Mouse (Mus musculus) v-Abl transformed pro-B cells (cell line): ENCODE results near the gene Ceacam18.

Experiments
- in situ Hi-C, 2 experiments: fragments of 400-800 bp; cut with MboI; formaldehyde crosslinking; loops; one replicate each; pipeline ENCODE4 v1.15.1; 2025; ENCODE audit not compliant: unreplicated experiment in 2 of 2

The Ceacam18 gene

DNA sequence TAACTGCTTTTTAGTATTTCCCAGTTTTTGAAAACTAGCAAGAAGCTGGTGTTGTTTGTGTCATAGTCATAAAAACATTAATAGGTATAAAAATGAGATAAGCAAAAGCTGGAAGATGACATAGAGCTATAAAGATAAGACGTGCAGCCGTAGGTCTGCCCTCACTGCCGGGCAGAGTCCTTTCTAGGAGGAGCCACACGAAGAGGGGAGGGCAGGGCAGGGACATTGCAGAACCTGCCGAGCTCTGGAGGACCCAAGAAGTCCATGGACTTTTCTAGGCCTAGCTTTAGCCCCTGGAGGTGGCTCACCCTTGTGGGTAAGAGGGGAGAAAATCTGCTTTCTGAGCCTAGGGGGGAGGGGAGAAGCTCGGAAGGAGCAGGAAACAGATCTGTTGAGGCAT, at the start of gene Ceacam18:
Ceacam18 (plus strand) TSS at position 208 of the 400 bp plus-strand sequence.
- in situ Hi-C loops: no loop called here

DNA sequence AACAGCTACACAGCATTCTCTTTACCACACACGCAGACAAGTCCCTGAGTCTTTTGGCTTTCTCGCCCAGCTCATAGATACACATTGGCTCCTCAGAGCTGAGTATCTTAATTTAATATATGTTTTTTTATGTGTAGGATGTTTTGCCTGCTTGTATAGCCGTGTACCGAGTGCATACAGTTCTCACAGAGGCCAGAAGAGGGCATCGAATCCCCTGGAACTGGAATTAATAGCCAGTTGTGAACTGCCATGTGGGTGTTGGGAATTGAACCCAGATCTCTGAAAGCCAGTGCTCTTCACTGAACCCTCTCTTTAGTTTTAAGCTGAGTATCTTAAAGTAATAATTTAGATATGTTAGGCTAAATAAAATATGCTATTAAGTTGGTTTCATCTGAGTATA, 49.7 kb upstream of the Ceacam18 start:
- in situ Hi-C loops: loop anchor here (5.0 to 10.0 kb wide), 3 partner anchors 62 to 300 kb away; partner anchors contain the start of gene Ctu1 (in 2 of the 2)

DNA sequence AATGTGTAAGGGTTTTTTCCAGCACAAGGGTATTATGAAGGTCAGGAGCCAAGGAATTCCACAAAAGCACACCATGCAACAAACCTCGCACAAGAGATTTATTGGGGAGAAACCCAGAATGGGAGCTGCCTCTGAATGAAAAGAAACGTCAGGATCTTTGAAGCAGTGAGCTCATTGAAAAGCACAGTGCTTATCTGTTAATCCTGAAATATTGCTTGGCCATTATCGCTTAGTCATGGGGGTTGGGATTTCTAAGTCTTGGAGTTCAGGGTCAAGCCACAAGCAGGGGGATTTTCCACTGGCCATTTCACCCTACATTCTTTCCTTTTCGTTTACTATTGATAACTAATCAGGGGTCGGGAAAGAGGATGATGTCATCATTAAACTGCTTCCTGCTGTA, 32.6 kb upstream of the Ceacam18 start:
- in situ Hi-C loops: no loop called here

DNA sequence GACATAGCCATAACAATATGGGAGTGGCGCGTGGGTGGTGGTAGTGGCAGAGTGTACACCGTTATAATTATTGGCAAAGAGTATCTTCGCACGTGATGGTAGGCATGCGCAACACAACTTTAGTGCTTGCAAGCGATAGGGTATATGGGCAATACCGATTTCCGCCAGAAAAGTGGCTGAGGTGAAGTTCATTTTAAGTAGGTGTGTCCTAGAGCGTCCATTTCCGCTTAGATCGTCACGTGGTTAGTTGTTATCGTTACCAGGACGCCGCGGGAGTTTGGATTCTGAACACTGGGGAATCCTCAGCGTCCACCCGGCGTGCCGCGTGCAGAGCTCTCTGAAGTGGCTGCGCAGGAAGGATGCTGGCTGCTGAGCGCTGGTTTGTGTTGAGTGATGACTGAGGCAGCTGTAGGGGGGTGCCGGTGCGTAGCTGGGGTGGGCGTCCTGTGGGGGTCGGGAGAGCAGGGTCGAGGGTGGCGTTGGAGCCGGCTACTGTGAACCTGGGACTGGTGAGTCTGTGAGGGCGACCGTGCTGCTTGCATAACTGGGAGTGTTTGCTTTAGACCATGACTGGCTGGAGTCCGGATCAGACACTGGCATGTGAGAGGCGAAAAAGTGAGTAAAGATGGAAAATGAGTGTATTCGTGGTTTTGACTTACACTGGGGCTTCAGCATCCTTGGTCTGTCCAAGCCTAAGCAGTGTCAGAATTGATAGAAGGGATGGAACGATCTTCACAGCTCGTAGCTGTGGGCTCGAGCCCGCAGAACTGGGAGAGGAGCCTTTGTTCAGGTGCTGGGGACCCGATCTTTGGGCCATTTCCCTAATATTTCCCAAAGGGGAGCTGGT, 27.4 kb upstream of the Ceacam18 start, which contains the start of gene Zfp819:
Zfp819 (plus strand) TSS at position 274 of the 847 bp plus-strand sequence.
- in situ Hi-C loops: no loop called here

DNA sequence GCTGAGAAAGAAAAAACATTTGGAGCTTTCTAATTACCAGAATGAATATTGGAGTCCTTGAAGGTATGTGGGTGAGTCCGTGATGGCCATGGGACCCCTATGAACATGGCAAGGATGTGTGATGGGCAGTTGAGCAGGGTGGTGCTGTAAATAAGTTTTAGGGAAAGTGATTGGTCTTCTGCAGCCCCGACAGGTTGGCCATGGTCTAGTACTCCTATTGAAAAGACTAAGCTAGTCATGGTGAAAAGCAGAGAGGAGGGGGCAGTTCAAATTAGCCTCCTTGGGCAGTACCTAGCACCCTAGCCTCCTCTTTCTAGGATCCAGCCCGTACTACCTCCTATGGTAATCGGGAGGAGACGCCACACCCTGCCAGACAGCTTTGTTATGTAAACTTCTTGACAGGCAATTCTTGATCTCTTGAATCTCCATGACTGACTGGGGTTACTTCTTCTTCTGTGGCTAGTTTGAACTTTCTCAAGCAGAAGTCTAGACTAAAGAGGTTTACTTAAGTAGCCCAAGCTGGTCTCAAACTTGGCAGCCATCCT, 26.7 kb upstream of the Ceacam18 start:
- in situ Hi-C loops: no loop called here

DNA sequence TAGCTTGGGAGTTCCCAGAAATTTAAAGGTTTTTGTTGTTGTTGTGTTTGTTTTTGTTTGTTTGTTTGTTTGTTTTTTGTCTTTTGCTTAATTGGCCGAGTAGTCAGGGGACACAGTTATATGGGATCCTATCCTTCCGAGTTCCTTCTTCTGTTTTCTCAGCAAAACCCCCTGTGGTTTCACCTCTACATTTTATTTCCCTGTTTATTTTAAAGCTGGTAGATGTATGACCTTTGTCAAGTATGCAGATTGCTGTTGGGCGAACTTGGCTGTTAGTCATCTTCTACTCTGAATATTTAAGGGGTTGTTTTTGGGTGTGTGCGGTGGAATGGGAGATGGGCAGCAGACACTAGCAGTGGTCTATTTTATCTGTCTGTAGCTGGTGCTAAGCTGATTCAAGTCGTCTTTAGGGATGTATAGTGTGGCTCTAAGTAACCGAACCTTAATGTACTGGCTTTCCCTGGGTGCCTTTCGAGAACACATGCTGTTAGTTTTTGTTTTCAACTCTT, 26.1 kb upstream of the Ceacam18 start:
- in situ Hi-C loops: no loop called here

DNA sequence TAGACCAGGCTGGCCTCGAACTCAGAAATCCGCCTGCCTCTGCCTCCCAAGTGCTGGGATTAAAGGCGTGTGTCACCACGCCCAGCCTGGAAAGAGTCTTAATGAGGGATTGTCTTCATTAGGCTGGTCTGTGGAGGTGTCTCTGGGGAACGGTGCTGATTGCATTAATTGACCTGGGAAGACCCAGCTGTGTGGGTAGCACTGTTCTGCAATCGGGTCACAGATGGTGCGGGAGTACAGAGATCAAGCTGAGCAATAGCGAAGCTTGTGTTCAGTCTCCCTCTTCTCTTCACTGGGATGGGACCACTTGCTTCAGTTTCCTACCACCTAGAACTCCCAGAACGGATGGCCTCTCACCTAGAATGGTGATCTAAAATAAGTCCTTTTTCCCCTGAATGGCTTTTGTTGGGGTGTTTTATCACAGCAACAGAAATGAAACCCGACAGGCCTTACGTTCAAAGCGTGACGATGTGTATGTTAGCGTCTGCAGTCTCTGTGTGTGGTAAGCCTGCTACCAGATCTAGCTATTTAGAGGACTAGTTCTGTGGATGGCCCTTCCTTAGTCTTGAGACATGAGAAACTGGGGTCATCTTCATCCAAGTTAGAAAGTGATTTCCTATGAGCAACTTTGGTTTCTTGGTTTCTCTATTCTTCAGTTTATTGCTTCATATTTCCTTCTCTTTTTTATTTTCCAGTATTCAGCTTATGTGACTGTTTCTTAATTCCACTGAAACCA, 20.5 kb upstream of the Ceacam18 start:
- in situ Hi-C loops: no loop called here

DNA sequence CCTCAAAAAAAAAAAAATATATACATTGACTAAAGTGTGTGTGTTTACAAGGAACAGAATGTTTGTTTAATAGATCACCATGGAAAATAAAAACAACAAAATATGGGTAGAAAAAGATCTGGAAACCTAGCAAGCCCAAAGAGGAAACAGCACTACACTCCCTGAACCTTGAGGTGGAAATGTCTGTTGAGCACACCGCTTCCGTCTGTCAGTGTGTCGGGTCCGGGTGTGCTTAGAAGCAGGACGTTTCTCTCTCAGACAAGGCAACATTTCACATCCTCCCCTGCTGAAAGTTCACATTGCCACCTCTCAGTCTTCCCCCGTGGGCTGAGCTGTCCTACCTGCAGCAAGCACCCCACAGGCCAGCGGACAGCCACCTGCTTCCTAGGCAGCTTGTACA, 11.6 kb upstream of the Ceacam18 start:
- in situ Hi-C loops: no loop called here

DNA sequence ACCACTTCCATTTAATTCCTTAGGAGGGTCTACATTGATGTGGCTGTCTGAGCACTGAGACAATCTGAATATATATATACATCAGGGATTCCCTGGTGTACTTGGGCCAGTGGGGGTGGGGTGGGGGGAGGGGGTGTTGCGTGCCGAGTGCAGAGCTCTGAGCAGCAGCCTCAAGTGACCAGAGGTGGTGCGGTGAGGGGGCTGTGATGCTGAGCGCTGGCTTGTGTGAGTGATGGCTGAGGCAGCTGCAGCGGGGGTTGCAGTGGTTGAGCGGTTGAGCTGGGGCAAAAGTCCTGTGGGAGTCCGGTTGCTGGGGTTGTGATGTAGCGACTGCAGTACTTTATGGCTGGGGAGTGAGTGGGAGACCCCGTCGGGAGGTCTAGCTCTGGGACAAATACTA, 10.7 kb upstream of the Ceacam18 start:
- in situ Hi-C loops: no loop called here

DNA sequence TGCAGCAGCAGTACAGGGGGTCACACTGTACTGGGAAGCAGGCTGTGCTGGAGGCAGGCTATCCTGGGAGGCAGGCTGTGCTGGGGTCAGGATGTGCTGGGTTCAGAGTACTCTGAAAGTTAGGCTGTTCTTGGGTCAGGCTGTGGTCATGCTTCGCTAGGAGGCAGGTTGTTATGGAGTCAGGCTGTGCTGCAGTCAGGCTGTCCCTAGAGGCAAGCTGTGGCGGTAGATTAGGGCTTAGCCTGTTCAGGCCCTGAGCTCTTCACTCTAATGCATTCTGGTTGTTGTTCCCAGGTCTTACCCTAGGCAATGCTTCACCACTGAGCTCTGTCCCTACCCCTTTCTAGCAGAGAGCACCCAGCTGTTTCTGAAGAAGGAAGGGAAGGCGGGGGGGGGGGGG, 9.4 kb upstream of the Ceacam18 start:
- in situ Hi-C loops: no loop called here

DNA sequence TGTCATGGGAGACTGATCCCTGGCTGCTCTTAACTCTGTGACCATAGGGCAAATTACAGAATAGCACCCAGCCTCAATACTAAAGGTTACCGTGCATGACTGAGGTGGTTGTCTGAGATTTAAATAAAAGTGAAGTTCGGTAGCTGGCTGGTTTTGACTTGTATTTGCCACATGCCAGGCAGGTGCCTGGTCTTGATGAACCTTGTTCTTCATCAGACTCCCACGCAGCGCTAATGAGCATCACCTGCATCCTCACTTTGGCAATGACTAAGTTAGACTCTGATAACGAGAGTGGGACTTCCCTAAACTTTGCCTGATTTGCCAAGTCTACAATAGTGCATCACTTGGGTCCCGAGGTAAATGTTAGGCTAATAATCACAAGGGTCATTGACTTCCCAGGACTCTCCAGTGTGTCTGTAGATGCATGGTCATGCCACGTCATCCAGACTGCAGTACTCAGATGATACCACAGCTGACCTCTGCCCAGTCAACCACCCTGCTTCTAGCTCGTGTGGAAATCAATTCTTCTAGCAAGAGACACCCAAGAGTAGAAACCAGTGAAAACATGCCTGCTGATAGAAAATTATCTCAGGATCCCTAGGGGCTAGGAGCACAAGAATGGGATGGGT, 8.6 kb upstream of the Ceacam18 start:
- in situ Hi-C loops: no loop called here

DNA sequence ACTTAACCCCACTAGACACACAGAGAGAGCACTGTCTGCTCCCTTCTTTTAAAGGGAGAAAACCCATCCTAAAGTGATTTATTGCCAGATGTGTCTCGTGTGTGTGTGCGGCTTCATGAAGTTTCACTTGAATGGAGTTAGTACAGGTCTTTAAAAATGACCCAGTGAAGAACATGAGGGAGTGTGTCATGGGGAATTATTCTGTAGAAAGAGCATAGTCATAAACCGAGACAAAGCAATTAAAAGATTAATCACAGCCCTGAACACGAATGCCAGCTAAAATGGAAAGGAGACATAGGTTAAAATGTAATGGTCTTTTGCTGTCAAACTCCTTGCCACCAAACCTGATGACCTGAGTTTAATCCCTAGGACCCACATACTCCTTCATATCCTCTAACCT, 567 bp upstream of the Ceacam18 start:
- in situ Hi-C loops: no loop called here

DNA sequence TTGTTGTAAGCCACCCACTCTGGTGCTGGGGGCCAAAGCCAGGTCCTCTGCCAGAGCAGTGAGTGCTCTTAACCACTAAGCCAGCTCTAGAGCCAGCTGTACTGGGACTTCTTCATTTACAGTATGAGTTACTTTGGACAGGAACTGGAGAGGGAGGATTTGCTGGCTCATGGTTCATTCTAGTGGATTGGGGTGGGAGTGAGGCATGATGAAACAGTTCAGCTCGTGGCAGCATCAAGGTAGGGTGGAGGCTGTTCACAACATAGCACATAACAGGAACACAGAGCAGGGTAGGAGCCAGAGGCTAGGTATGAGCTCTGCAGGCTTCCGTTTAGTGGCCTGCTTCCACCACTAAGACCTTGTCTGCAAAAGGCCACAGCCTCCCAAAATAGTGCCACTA, 1.7 kb downstream of the Ceacam18 start:
- in situ Hi-C loops: loop anchor here in 1 of 2 experiments (5.0 kb wide), 1 partner anchor 51 kb away; no protein-coding TSS in a partner anchor

DNA sequence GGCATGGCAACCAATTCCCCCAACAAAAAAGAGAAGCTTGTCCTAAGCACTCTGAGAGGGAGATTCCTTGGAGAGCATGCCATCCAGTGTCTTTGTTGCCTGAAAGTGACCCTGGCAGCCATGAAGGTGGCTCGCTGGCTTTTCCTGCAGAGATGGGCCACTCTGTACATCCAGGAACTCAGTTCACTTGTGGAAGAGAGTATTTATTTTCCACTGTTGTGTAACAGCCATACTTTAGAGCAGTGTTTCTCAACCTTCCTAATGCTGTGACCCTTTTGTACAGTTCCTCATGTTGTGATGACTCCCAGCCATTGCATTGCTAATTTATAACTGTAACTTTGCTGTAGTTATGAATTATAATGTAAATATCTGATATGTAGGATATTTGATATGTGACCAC, 2.6 kb downstream of the Ceacam18 start:
- in situ Hi-C loops: loop anchor here in 1 of 2 experiments (5.0 kb wide), 1 partner anchor 50 kb away; no protein-coding TSS in a partner anchor

DNA sequence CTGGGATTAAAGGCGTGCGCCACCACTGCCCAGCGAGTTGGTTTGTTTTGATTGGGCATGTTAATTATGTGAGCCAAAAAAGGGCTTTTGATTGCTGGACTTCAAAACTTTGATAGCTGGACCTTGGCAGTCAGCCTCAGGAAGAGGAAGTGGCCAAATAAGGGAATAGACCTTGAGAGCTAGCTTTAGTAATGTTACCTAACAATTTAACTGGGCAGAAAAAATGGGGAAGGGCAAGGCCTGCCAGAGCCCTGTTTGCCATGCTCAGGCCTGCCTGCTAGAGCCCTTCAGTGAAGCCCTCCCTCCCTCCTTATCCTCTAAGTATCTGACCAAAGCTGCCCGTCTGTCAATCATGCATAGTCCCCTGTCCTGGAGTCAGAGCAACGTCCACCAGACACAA, 8.1 kb downstream of the Ceacam18 start:
- in situ Hi-C loops: no loop called here

DNA sequence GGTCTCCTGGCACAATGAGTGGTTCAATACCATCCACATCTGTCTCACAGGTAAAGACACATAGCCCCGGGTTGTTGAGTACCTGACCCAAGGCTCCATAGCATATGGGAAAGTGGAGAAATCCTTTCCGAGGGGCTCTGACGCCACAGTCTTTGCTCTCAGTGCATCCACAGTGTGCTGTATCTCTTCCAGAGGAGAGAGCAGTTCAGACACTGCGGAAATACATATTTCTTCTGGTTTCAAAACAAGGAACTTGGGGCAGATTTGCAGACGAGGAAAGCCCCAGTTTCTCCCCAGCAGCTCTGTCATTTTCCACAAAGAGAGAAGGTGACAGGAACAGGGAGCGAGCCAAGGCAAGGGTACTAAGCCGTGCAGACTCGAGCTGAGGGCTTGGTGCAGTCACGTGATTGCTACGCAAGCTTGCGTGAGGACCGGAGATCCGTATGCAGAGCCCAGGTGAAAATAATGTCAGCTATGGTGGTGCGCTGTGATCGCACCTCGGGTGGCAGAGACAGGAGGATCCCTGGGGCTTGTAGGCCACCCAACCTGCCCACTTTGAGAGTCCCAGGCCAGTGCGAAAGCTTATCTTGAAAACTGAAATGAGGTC, 8.6 kb downstream of the Ceacam18 start:
- in situ Hi-C loops: no loop called here

DNA sequence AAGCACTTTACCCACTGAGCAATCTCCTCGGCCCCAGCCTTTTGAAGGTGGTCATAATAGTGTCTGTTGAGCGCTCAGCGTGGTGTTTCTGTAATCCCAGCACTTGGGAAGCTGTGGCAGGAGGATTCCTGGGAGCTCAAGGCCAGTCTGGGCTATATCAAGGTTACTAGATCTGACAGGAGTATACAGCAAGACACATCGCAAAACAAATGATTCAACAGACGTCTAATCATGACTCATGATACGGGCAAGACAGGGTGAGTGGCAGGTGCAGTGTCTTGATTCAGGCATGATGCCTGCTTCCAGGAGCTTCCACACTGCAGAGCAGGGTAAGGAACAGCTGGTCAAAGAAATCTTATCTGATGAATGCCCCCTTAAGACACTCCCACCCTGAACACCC, 18.2 kb downstream of the Ceacam18 start:
- in situ Hi-C loops: no loop called here

DNA sequence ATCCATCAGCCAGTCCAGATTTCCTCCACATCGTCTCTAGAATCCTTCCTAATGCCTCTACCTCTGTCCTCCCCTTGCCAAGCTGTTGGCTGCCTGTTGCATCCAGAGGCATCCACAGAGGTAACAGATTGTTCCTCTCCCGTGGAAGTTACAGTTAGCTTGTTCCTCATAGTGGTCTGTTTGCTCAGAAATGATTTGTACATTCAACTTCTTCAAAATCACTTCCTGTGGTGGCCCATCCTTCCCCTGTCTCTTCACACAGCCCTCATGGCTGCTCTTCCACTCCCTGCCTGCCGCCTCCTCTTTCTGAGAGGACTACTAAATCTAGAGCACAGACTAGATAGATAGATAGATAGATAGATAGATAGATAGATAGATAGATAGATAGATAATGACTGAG, 20.0 kb downstream of the Ceacam18 start:
- in situ Hi-C loops: no loop called here

DNA sequence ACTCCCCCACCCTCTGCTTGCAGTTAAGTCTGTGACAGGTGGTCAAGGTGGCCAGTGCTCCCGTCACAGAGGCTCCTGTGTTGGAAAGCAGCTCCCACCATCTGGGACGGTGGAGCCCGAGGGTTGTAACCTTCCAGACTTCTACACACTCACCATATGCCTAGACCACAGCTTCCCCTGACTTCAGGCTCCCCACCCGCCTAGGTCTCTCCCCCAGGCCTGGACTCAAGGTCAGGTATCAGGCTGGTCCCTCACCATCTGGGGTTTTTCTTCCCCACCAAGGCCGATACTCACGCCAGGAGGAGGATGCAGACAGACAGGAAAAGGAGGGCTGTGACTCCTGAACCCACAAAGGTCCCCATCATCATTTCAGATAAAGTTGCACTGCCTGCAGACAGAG, 21.7 kb downstream of the Ceacam18 start:
- in situ Hi-C loops: loop anchor here in 1 of 2 experiments (5.0 kb wide), 1 partner anchor 179 kb away; no protein-coding TSS in a partner anchor

DNA sequence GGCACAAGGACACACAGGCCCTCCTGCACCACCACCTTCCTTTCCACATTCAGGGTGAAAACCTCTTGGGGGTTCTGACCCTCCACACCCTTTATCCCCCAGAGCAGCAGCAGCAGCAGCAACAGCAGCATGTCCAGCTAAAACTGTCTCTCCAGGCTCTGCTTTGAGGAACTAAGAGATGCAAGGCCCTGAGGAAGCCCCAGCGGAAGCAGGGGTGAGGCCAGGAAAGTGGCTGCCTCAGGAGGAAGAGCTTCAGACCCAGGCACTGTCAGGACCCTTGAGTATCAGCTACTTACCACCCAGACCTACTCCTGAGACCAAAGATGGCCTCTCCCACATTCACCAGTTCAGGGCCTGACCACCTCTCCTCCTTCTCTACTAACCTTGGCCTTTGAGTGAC, 25.5 kb downstream of the Ceacam18 start, which contains the start of gene Siglece:
Siglece (minus strand) TSS at position 160 of the 400 bp plus-strand sequence.
- in situ Hi-C loops: loop anchor here in 1 of 2 experiments (5.0 kb wide), 1 partner anchor 378 kb away; no protein-coding TSS in a partner anchor
